Mouse (Mus musculus) right cerebral cortex, postnatal 4 days (tissue): Measurements from ENCODE around the gene Nudt17.
"Not testable (repeated sequence)": the region's sequence is repeated elsewhere in the genome, so short reads cannot be mapped to it uniquely, and the experiment has no call there.

Experiments
- DNase-seq: peaks from one replicate; pipeline ENCODE4 v3.0.0-alpha.2; 2022

The Nudt17 gene

GRCm38 (mm10) chr3:96668424-96669067, 39.8 kb downstream of the Nudt17 start:
- DNase-seq, result no peak

- DNase-seq, result no peak
Observed at GRCm38 (mm10) chr3:96667316-96667715, 41.0 kb downstream of the Nudt17 start.

- no peak for DNase-seq
Observed at GRCm38 (mm10) chr3:96666916-96667315, 41.4 kb downstream of the Nudt17 start.

- not testable (repeated sequence) for DNase-seq
Observed at GRCm38 (mm10) chr3:96665732-96666363, 42.5 kb downstream of the Nudt17 start.

- DNase-seq, result peak; percentile 92
Observed at GRCm38 (mm10) chr3:96663432-96664239, 44.7 kb downstream of the Nudt17 start.

- no peak for DNase-seq
Observed at GRCm38 (mm10) chr3:96662731-96663316, 45.5 kb downstream of the Nudt17 start.

- no peak for DNase-seq
Observed at GRCm38 (mm10) chr3:96660901-96661300, 47.5 kb downstream of the Nudt17 start.
